Mouse (Mus musculus) embryonic facial prominence, embryonic 14.5 days (tissue): ENCODE measurements around the gene Prkcg. TPM values are rescaled to one million over a fixed set of nuclear protein-coding genes. Genes with fewer than 3 reads are reported as not detected.
A peak's percentile ranks its signal among the peaks of the same experiment; 100 is the strongest.

ENCODE experiments used
- ATAC-seq: fragments of 200-750 bp; cut with Nextera tagmentation; 2 replicates; pipeline ENCODE4 v1.8.0; 2017; ENCODE audit warnings: low read depth, moderate number of reproducible peaks, moderate TSS enrichment
- DNase-seq: peaks from one replicate; pipeline ENCODE4 v3.0.0-alpha.2; 2015; ENCODE audit warnings: low spot score
- H3K27ac ChIP-seq: fragments of 300-500 bp; sonication (generic); replicated peaks from 2 replicates; pipeline ENCODE4 v1.5.1; 2014; ENCODE audit warnings: low read depth, mild to moderate bottlenecking, low read length, moderate library complexity
- H3K27me3 ChIP-seq: fragments of 300-500 bp; sonication (generic); replicated peaks from 2 replicates; pipeline ENCODE4 v1.6.1; 2014; ENCODE audit warnings: low read length; ENCODE audit not compliant: control insufficient read depth, insufficient read depth
- H3K36me3 ChIP-seq: fragments of 300-500 bp; sonication (generic); 2 replicates; pipeline ENCODE4 v1.6.1; 2014; ENCODE audit warnings: low read length, mixed read lengths; ENCODE audit not compliant: control insufficient read depth, insufficient read depth
- H3K4me1 ChIP-seq: fragments of 300-500 bp; sonication (generic); 2 replicates; pipeline ENCODE4 v1.6.1; 2014; ENCODE audit warnings: antibody characterized with exemption, low read length; ENCODE audit not compliant: control insufficient read depth, insufficient read depth
- H3K4me2 ChIP-seq: fragments of 300-500 bp; sonication (generic); 2 replicates; pipeline ENCODE4 v1.6.1; 2014; ENCODE audit warnings: low read depth, mild to moderate bottlenecking, low read length, moderate library complexity, mixed read lengths
- H3K4me3 ChIP-seq: fragments of 300-500 bp; sonication (generic); 2 replicates; pipeline ENCODE4 v1.5.1; 2014; ENCODE audit warnings: low read depth, mild to moderate bottlenecking, low read length
- H3K9ac ChIP-seq: fragments of 300-500 bp; sonication (generic); 2 replicates; pipeline ENCODE4 v1.6.1; 2014; ENCODE audit warnings: low read depth, mild to moderate bottlenecking, low read length, moderate library complexity, mixed read lengths
- H3K9me3 ChIP-seq: fragments of 300-500 bp; sonication (generic); 2 replicates; pipeline ENCODE4 v1.6.1; 2016; ENCODE audit warnings: low read length; ENCODE audit not compliant: control insufficient read depth
- WGBS: fragments of 180-500 bp; shearing (Covaris S2); extraction: QIAGEN DNeasy Blood & Tissue Kit; methylation state at CpG from one replicate; pipeline ENCODE4 v1.1.7; 2014; 5-methylcytosine and 5-hydroxymethylcytosine counted together
- polyA plus RNA-seq: library from polyadenylated mRNA; unstranded; fragments of >200 nt; fragmentation: Nextera tagmentation; extraction: Ambion mirVana; gene quantifications from 2 replicates; pipeline ENCODE4 v1.2.1, GENCODE M21; 2014

Gene Prkcg
- polyA plus RNA-seq, 1 experiment from 2014 or later = 0.15 TPM

GRCm38 (mm10) chr7:3292791-3293190 lies 3.8 kb downstream of the Prkcg start:
- Histone ChIP-seq H3K9ac (peak overlapping the region; percentile 62), H3K9me3 (no peaks in the 10 kb centered on the region), H3K27me3 (no peaks in the 10 kb centered on the region), H3K4me2 (peak overlapping the region; percentile 75), H3K4me3 (peak overlapping the region; percentile 42), H3K27ac (peak overlapping the region; percentile 95), H3K4me1 (peaks cover 17% of the 10 kb centered on the region), H3K36me3 (peaks cover 27% of the 10 kb centered on the region)
- 1% methylated on average over 14 of the region's 14 CpGs for WGBS
- ATAC-seq = peak; percentile 68
- peak; percentile 95 for DNase-seq

GRCm38 (mm10) chr7:3294794-3295193 lies 5.8 kb downstream of the Prkcg start:
- WGBS = 89% methylated on average over 1 of the region's 1 CpGs

GRCm38 (mm10) chr7:3295321-3296110 lies 6.5 kb downstream of the Prkcg start:
- Histone ChIP-seq H3K27ac (no peak overlapping the region), H3K27me3 (no peaks in the 10 kb centered on the region), H3K36me3 (peaks cover 45% of the 10 kb centered on the region), H3K4me3 (no peak overlapping the region), H3K4me2 (no peak overlapping the region), H3K9me3 (no peaks in the 10 kb centered on the region), H3K4me1 (peaks cover 13% of the 10 kb centered on the region), H3K9ac (no peak overlapping the region)
- 85% methylated on average over 5 of the region's 5 CpGs for WGBS
- DNase-seq (no peak), ATAC-seq (no peak)

More at GRCm38 (mm10) chr7:3294794-3295193, 5.8 kb downstream of the Prkcg start:
- Histone ChIP-seq H3K4me3 (no peak overlapping the region), H3K27ac (no peak overlapping the region), H3K4me1 (peaks cover 14% of the 10 kb centered on the region), H3K9ac (no peak overlapping the region), H3K36me3 (peaks cover 45% of the 10 kb centered on the region), H3K4me2 (no peak overlapping the region), H3K27me3 (no peaks in the 10 kb centered on the region), H3K9me3 (no peaks in the 10 kb centered on the region)
- DNase-seq (no peak), ATAC-seq (no peak)

GRCm38 (mm10) chr7:3296711-3297110 lies 7.7 kb downstream of the Prkcg start:
- DNase-seq = no peak
- H3K27me3 ChIP-seq = peaks cover 4% of the 10 kb centered on the region
- no peak overlapping the region for H3K27ac ChIP-seq
- H3K36me3 ChIP-seq = peaks cover 45% of the 10 kb centered on the region
- H3K4me2 ChIP-seq = no peak overlapping the region
- peaks cover 7% of the 10 kb centered on the region; the same call in 1 of the 2 replicates for H3K4me1 ChIP-seq
- no peak overlapping the region for H3K9ac ChIP-seq
- ATAC-seq = no peak
- H3K9me3 ChIP-seq = no peaks in the 10 kb centered on the region
- WGBS = 91% methylated on average over 16 of the region's 16 CpGs
- no peak overlapping the region for H3K4me3 ChIP-seq

- Histone ChIP-seq H3K4me2 (no peak overlapping the region), H3K36me3 (peaks cover 37% of the 10 kb centered on the region), H3K4me1 (0 out of 2 replicates have a peak, but pooled peaks cover 4% of the 10 kb centered on the region), H3K9me3 (no peaks in the 10 kb centered on the region), H3K4me3 (no peak overlapping the region), H3K27me3 (peaks cover 32% of the 10 kb centered on the region), H3K27ac (no peak overlapping the region), H3K9ac (no peak overlapping the region)
- DNase-seq (no peak), ATAC-seq (no peak)
- 50% methylated on average over 7 of the region's 7 CpGs for WGBS
These were observed 11.1 kb downstream of the Prkcg start for GRCm38 (mm10) chr7:3299941-3300617.

- 0 out of 2 replicates have a peak, but pooled peaks cover 4% of the 10 kb centered on the region for H3K4me1 ChIP-seq
- no peak overlapping the region for H3K4me3 ChIP-seq
- H3K36me3 ChIP-seq = peaks cover 35% of the 10 kb centered on the region
- no peaks in the 10 kb centered on the region for H3K9me3 ChIP-seq
- H3K4me2 ChIP-seq = no peak overlapping the region; the same call in 1 of the 2 replicates
- peaks cover 42% of the 10 kb centered on the region for H3K27me3 ChIP-seq
- ATAC-seq (no peak), DNase-seq (no peak)
- 67% methylated on average over 8 of the region's 8 CpGs for WGBS
- no peak overlapping the region for H3K27ac ChIP-seq
- H3K9ac ChIP-seq = no peak overlapping the region
These were observed 12.1 kb downstream of the Prkcg start for GRCm38 (mm10) chr7:3300891-3301627.

- Histone ChIP-seq H3K4me1 (0 out of 2 replicates have a peak, but pooled peaks cover 4% of the 10 kb centered on the region), H3K9ac (peak overlapping the region; percentile 39), H3K36me3 (peaks cover 27% of the 10 kb centered on the region), H3K27me3 (peaks cover 42% of the 10 kb centered on the region), H3K4me2 (peak overlapping the region; percentile 67), H3K4me3 (peak overlapping the region; percentile 31), H3K27ac (no peak overlapping the region), H3K9me3 (no peaks in the 10 kb centered on the region)
- 5% methylated on average over 33 of the region's 33 CpGs for WGBS
- ATAC-seq (peak; percentile 58), DNase-seq (peak; percentile 67)
These were observed 12.9 kb downstream of the Prkcg start for GRCm38 (mm10) chr7:3301628-3302555.
